Mouse (Mus musculus): Measurements from ENCODE around the gene Myh14.
"Not testable (repeated sequence)": the region's sequence is repeated elsewhere in the genome, so short reads cannot be mapped to it uniquely, and the experiment has no call there.

The Myh14 gene

GRCm38 (mm10) chr7:44670803-44671202 is at the start of gene Myh14:
Gene Myh14 (minus strand): TSS chr7:44670843.
- no peak for DNase-seq (ENCODE audit: extremely low read depth, insufficient read length, low spot score)

DNA sequence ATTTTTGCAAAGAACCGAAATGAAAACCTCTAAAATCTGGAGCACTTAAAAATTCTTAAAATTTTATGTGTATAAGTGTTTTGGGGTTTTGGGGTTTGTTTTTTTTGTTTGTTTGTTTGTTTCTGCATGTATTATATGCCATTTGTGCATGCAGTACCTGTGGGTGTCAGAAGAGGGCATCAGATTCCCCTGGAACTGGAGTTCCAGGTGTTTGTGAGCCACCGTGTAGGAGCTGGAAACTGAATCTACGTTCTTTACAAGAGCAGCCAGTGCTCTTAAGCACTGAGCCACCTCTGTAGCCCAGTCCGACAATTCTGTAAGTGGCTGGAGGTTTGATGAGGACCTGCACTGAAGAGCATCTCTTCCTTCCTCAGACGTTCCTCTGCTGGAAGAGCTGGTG is 39.2 kb upstream of the Myh14 start:
- DNase-seq (ENCODE audit: extremely low read depth, insufficient read length, low spot score): no peak

- no peak for DNase-seq (ENCODE audit: extremely low read depth, insufficient read length, low spot score)
These were observed 37.9 kb upstream of the Myh14 start, which contains the start of gene Izumo2 for GRCm38 (mm10) chr7:44708574-44708973. Gene Izumo2 (plus strand): TSS chr7:44708742.

GRCm38 (mm10) chr7:44708093-44708492 is 37.5 kb upstream of the Myh14 start:
- DNase-seq (ENCODE audit: extremely low read depth, insufficient read length, low spot score): not testable (repeated sequence)

- DNase-seq (ENCODE audit: extremely low read depth, insufficient read length, low spot score): no peak
These were observed 36.6 kb upstream of the Myh14 start for GRCm38 (mm10) chr7:44707169-44707675.

DNA sequence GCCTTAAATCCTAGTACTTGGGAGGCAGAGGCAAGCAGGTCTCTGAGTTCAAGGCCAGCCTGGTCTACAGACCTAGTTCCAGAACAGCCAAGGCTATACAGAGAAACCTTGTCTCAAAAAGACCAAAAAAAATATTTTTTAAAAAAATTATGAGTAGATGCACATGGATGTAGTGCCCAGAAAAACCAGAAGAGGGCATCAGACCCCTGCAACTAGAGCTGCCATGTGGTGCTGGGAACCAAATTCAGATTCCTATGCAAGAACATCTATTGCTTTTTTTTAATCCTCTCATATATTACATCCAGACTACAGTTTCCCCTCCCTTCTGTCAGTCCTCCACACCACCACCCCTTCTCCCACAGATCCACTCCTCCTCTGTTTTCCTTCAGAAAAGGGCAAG is 35.7 kb upstream of the Myh14 start:
- no peak for DNase-seq (ENCODE audit: extremely low read depth, insufficient read length, low spot score)

DNA sequence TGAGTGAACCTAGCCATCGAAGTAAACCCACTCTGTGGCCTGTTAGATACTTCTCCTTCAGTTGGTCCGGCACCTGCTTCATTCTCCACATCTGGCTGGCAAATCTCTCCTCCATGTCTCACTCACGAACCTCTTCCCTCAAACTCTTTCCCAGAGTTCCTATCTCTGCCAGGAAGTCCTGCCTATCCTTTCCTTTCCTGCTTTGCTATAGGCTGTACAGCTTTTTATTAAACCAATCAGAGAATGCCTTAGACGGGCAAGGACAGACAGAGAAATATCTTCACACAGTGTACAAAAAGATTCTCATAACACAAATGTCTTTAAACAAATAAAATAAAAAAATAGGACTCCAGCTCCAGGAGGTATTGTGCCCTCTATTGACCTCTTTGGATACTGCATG is 34.4 kb upstream of the Myh14 start:
- no peak for DNase-seq (ENCODE audit: extremely low read depth, insufficient read length, low spot score)

- no peak for DNase-seq (ENCODE audit: extremely low read depth, insufficient read length, low spot score)
These were observed 33.7 kb upstream of the Myh14 start for GRCm38 (mm10) chr7:44704363-44704762.

GRCm38 (mm10) chr7:44702985-44703384 is 32.3 kb upstream of the Myh14 start:
- DNase-seq (ENCODE audit: extremely low read depth, insufficient read length, low spot score): no peak

GRCm38 (mm10) chr7:44701921-44702320 is 31.3 kb upstream of the Myh14 start:
- no peak for DNase-seq (ENCODE audit: extremely low read depth, insufficient read length, low spot score)

GRCm38 (mm10) chr7:44697980-44698379 is 27.3 kb upstream of the Myh14 start:
- no peak for DNase-seq (ENCODE audit: extremely low read depth, insufficient read length, low spot score)

DNA sequence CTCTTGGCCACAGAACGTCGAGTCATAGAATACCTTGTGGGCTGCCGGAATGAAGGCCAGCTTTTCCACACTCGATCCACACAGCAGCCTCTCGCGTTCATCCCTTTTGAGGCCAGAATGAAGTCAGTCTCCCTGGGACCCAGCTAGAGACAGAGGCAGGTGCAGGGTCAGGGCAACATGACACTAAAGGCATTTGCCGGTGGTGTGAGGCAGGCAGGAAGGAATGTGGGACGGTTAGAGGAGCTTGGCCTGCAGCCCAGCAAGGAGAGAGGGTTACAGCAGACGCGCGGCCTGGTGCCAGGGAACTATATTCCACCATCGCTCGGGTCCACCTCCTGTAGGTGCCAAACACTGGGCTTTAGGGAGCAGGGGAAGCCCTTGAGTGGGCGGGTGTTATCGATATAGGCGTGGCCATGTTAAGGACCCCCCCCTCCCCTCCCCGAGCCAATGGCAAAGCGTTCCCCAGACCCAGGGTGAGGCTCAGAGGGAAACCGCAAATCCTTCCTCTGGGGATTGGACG is 26.6 kb upstream of the Myh14 start:
- peak; percentile 90 for DNase-seq (ENCODE audit: extremely low read depth, insufficient read length, low spot score)

GRCm38 (mm10) chr7:44695223-44695622 is 24.6 kb upstream of the Myh14 start:
- no peak for DNase-seq (ENCODE audit: extremely low read depth, insufficient read length, low spot score)

GRCm38 (mm10) chr7:44693427-44694175 is 23.0 kb upstream of the Myh14 start:
- DNase-seq (ENCODE audit: extremely low read depth, insufficient read length, low spot score): no peak

DNA sequence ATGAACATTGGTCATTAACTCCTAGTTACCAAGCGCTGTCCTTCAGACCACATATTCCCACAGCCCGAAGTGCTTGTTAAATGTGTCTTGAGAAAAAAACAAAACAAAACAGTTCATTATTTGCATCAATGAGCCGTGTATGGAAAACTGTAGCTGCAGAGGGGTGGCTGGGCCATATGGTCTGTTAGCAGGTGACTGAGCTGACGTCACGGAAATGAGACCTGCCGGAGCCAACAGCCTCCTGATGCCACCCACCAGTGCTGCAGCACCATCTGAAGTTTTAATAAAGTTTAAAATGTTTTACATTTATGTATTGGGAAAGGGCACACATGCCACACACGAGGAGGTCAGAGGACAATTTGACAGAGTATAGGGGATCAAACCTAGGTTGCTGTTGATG is 18.7 kb upstream of the Myh14 start:
- DNase-seq (ENCODE audit: extremely low read depth, insufficient read length, low spot score): no peak

DNA sequence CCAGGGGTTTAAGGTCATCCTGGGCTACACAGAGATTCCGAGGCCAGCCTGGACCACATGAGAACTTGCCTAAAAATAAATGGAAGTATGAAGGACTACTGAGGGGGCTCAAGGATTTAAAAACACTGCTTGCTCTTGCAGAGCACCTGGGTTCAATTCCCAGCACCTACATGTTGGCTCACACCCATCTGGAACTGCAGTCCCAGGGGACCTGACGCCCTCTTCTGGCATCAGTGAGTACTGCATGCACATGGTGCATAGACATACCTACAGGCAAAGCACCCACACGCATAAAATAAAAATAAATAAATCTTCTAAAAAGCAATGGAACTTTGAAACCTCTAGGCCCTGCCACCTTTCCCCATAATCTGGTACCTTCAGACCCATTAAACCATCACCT is 18.2 kb upstream of the Myh14 start:
- no peak for DNase-seq (ENCODE audit: extremely low read depth, insufficient read length, low spot score)

GRCm38 (mm10) chr7:44685531-44686402 is 15.1 kb upstream of the Myh14 start:
- no peak for DNase-seq (ENCODE audit: extremely low read depth, insufficient read length, low spot score)

DNA sequence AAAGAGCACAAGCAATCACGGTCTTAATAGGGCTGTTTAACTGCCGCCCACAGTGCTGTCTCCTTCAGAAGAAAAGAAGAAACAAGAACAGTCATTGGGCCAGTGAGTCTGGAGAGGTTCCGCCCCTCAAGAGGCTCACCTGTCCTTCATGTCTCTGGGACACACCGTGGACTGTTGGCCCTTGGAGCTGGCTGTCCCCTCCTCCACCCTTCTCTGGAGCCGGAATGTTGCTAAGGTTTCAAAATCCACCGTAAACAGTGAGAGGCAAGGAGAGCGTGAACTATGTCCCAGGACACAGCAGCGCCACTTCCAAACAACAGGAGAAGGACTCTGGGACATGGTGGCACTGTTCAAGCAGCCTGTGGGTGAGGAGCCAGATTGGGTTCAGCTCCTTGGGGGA is 13.0 kb upstream of the Myh14 start:
- no peak for DNase-seq (ENCODE audit: extremely low read depth, insufficient read length, low spot score)

- DNase-seq (ENCODE audit: extremely low read depth, insufficient read length, low spot score): no peak
These were observed 6.0 kb upstream of the Myh14 start for GRCm38 (mm10) chr7:44676611-44677010.

- DNase-seq (ENCODE audit: extremely low read depth, insufficient read length, low spot score): no peak
These were observed 5.5 kb upstream of the Myh14 start for GRCm38 (mm10) chr7:44676126-44676525.

DNA sequence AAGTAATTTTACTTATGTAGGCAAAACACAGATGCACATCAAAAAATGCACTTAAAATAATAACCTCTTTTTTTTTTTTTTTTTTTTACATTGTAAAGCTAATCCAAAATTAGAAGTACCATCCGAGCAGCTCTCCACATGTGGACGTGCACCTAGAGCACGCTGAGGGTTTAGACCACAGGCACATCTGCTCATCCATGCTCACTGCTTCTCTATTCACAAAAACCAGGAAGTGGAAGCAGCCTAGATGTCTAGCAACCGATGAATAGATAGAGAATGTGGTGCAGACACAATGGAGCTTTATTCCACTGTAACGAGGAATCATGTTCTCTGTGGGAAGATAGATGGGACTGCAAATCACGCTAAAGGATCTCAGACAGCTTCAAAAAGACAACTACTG is 4.5 kb upstream of the Myh14 start:
- no peak for DNase-seq (ENCODE audit: extremely low read depth, insufficient read length, low spot score)
